Mouse (Mus musculus) testis, adult 2 months (tissue): Measurements from ENCODE around the gene Rhou.

ENCODE experiments used
- CTCF ChIP-seq: fragments of 200-500 bp; IDR thresholded peaks from 2 replicates; pipeline ENCODE4 v1.5.1; 2012; ENCODE audit warnings: low read depth, mild to moderate bottlenecking, inconsistent platforms, low read length, moderate library complexity; ENCODE audit not compliant: control insufficient read depth, insufficient read depth, insufficient replicate concordance
- POLR2A ChIP-seq: fragments of 200-500 bp; IDR thresholded peaks from 2 replicates; pipeline ENCODE4 v1.6.1; 2012; ENCODE audit warnings: low read depth, mild to moderate bottlenecking, inconsistent platforms, low read length, moderate library complexity; ENCODE audit not compliant: control insufficient read depth

DNA sequence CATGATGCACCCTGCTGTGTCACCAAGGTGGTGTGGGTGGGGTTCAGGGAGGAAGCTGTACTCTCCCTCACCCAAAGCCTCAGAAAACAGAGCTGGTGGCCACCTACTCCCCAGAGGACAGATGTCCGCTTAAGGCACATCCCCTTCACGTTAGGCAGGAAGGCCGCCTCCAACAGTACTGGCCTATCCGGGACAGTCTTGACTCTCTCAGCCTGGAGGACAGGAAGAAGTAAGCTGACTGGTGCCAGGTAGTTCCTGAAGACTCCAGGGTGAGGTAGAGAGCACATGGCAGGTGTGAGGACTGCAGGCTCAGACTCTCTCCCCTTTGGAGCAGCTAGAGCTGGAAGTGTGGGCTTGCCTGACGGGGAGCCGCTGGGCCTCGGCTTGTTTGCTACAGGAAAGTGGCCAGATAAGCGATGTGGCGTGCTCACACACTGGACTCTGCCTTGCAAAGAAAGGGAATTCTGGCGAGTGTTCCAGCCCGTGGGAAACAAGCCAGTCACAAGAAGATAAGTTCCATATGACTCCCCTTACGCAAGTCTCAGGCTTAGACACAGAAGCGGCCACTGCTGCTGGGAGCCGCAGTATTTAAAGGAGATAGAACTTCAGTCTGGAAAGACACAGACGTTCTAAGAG lies 48.3 kb downstream of the Rhou start:
- no peak for TF ChIP-seq CTCF
- no peak for TF ChIP-seq POLR2A
